Mouse (Mus musculus) 3134 (cell line): ENCODE data around the gene Mcoln1.

Source experiments
- DNase-seq: peaks from one replicate; pipeline ENCODE4 v3.0.0-alpha.2; 2011; ENCODE audit warnings: low spot score; ENCODE audit not compliant: insufficient read length; ENCODE audit errors: extremely low read depth

Mcoln1 gene

GRCm38 (mm10) chr8:3496428-3496748, 3.9 kb upstream of the Mcoln1 start:
- DNase-seq: no peak

- DNase-seq: no peak
Observed at GRCm38 (mm10) chr8:3498583-3498982, 1.7 kb upstream of the Mcoln1 start.

DNA sequence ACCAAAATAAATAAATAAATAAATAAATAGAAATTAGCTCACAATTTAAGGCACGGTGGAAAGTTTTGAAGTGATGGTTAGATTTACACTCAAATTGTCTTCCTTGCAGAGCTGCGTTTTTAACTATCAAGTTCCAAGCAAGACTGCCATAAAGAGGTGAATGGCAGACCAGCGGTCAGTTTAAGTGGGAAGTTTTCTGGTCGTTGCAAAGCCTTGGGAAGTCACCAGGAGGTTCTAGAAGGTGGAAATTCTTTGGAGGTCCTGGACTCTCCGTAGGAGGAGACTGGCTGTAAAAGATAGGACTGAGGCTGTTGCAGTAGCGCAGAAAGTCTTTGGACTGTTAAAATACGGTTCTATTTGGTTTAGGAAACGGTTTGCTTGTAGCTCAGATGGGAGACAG, 506 bp upstream of the Mcoln1 start:
- no peak for DNase-seq

DNA sequence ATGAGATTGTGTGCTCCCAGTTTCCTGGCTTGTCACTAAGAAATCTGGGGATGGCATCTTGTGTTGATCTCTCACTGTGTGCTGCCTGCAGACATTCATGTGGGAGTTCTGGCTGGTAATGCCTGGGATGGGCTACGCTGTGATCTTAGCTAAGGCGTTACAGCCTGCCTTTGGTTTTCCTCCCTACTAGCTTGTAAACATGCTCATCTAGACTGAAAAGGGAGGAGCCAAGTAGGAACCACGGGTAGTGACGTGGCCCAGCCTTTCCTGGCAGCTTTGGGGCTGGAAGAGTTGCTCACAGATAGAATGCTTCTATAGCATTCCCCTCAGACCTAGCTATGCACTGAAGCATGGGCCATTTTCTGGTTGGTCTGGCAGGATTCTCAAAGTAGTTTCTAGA, 2.0 kb downstream of the Mcoln1 start:
- DNase-seq: no peak

DNA sequence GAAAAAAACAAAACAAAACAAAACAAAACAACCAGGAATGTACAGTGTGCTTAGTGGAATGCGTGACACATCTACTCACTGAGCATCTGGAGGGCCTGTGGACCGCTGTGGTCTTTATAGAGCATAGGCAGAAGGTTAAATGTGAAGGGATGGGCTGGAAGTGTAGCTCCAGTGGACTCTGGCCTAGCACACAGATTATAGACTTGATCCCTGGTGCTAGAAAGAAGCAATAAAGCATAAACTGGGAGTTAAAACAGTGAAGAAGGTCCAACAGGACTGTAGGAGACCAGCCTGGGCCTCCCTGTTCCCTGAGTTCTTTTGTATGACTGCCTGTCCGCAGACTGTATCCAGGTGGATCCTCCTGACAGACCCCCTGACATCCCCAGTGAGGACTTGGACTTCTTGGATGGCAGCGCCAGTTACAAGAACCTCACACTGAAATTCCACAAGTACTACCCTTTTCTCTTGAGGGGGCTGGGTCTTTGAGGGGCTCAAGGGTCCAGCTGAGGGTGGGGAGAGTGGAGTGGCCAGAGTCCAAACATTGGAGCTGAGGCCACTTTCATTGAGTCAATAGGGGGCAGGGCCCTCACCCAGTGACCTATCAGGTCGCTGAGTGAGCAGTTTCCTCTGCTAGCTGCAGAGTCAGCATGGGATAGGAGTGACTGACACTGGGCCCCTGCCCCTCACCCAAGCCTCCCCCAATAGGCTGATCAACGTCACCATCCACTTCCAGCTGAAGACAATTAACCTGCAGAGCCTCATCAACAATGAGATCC, 7.9 kb downstream of the Mcoln1 start:
- no peak for DNase-seq

DNA sequence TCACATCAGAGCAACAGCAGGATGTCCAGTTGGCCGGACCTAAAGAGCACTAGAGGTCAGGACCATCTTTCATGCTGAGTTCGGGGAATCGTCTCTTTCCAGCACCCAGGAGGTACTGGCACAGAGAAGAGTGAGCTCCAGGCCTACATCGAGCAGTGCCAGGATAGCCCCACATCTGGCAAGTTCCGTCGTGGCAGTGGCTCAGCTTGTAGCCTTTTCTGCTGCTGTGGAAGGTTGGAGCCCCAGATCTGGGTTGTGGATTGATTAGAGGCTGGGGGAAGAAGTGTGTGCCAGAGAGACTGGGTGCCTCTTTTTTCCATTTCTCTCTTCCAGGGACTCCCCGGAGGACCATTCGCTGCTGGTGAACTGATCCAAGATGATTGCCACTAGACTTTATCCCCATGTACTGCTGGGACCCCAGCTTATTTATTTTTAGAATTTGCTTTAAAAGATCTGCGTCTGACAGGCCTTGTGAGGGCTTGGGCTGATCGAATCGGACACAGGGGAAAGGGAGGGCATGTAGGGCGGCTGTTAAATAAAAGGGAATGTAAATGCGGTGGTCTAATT, 14.5 kb downstream of the Mcoln1 start:
- DNase-seq: no peak

GRCm38 (mm10) chr8:3515260-3515671, 15.0 kb downstream of the Mcoln1 start, which contains the start of gene Pnpla6:
Gene Pnpla6, plus strand, starts transcription at chr8:3515384.
- peak; percentile 83 for DNase-seq

DNA sequence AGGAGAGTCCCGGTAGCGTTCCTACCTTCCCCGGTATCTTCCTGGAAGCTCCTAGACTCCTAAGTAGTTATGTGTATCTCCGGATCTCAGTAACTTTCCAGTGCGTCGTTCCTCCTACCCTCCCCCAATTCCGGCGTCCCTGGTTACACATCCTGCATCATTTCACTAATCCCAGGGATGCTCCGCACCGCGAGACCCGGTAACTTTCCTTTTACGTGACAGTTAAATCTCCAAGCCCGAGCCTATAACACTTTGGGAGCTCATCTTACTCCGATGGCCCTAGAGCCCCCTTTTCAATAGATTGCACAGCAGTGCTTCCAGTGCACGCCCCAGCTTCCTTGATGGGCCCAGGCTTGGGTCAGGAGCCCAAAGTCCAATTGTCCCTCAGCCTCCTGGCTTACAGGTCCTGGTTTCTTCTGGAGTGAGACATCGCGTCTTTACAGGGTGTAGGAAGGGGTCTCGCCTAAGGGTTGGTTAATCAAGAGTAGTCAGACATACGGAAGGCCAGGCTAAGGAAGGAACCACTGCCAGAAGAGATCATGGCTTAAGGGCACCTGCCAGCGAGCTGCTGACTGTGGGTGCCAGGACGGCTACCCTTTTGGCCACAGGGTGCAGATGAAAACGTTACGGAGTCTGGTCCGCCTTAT, 15.6 kb downstream of the Mcoln1 start:
- DNase-seq: peak; percentile 55

DNA sequence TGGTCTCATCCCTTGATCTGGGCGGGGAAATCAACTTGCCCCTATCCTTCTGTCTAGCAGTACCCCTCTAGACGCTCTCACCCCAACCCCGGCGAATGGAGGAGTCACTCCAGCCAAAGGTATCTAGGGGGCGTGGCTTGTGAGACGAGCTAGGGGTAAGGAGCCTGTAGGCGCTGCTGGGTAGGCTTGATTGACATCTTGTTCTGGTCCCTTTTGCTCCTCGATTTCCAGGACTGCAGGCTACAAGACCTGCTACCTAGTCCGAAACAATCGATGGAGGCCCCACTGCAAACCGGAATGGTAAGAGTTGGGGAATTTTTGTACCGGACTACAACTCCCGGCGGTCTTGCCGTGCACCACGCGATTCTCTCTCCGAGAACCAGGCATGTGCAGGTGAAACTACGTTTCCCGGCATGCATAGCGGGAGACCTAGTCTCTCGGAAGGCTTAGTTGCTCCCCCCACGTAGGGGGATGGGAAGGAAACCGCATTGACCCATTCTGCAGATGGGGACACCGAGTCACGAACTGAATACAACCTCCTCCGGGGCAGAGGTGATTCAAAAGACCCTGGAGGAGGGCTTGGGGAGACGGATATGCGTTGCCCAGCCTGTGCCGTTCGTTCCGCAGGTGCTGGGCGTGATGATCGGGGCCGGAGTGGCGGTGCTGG, 16.3 kb downstream of the Mcoln1 start:
- DNase-seq: peak; percentile 74

- no peak for DNase-seq
Observed at GRCm38 (mm10) chr8:3517117-3517495, 16.8 kb downstream of the Mcoln1 start.

DNA sequence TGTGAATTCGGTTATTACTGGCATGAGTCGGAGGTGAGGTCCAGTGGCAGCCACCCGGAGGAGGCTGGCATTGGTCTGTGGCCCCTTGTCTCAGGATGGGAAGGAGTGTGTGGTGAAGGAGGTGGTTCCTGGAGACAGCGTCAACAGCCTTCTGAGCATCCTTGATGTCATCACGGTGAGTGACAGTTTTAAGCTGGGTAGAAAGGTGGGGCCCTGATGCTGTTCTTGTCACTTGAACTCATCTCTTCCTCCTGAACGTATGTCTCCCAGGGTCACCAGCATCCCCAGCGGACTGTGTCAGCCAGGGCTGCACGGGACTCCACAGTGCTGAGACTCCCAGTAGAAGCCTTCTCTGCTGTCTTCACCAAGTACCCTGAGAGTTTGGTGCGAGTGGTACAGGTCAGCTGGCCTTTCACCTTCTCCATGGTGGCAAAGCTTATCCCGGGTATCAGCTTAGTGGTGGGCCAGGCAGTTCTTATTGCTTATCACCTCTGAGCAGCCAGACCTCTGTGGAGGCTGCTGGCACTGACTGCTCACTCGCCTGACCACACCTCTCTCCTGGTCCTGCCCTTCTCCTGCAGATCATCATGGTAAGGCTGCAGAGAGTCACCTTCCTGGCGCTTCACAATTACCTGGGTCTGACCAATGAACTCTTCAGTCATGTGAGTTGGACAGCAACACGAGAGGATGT, 21.9 kb downstream of the Mcoln1 start:
- DNase-seq: no peak

- no peak for DNase-seq
Observed at GRCm38 (mm10) chr8:3530816-3531215, 30.6 kb downstream of the Mcoln1 start.

DNA sequence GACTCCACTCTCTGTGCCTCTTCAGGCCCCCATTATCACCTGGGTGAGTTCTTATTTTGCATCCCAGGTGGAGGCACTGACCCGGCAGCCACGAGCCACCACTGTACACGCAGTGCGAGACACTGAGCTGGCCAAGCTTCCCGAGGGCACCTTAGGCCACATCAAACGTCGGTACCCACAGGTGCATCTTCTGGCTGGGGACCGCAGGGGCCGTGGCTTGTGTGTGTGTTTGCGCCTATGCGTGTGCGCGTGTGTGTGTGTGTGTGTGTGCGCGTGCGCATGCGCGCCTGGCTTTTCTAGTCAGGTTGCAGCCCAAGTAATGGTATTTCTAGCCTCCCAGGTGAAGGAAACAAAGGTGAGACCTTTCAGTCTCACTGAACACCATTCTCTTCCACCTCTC, 31.7 kb downstream of the Mcoln1 start:
- DNase-seq: no peak

- no peak for DNase-seq
Observed at GRCm38 (mm10) chr8:3536053-3536841, 36.0 kb downstream of the Mcoln1 start.

GRCm38 (mm10) chr8:3536940-3537339, 36.7 kb downstream of the Mcoln1 start:
- DNase-seq: no peak

DNA sequence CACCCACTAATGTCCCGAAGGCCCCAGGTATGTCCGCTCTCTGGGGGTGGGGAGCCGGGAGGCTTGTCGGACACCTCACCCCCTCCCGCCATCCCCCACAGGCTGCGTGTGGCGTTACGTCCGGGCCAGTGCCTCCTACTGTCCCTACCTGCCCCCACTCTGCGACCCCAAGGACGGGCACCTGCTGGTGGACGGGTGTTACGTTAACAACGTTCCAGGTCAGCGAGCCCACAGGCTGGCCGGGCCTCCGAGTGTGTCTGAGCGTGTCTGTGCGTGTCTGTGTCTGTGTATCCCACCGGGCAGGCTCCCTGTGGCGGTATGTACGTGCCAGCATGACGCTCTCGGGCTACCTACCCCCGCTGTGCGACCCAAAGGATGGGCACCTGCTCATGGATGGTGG, 37.4 kb downstream of the Mcoln1 start:
- DNase-seq: no peak

DNA sequence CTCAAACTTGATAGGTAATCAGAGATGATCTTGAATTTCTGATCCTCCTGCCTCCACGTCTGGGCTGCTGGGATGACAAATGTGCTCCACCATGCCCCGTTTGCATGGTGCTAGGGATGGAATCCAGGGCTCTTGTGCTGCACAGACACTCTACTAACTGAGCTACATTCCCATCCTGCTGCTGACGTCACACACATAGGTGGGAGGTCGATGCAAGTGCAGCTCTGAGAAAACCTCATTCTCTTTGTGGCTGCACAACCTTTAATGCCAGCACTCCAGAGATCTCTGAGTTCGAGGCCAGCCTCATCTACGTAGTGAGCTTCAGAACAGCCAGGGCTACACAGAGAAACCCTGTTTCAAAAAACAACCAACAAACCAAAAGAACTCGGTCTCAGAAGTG, 38.9 kb downstream of the Mcoln1 start:
- no peak for DNase-seq

GRCm38 (mm10) chr8:3540076-3540475, 39.8 kb downstream of the Mcoln1 start:
- no peak for DNase-seq

DNA sequence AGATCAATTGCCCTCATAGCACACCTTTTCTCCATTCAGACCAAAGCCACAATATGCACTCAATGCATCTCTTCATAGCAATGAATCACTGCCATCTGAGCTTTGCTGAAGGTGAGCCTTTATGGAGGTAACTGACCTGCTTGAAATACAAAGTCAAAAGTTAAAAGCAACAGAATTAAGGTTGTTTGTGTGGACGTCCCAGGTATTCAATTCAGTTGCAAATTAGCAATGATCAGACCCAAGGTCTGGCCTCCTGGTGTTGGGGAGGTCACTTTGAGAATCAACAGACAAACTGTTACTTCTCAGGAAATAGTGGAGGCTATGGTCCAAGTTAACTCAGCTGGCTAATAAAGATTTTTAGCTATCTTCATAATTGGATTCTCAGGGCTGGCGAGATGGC, 46.3 kb downstream of the Mcoln1 start:
- DNase-seq: no peak

DNA sequence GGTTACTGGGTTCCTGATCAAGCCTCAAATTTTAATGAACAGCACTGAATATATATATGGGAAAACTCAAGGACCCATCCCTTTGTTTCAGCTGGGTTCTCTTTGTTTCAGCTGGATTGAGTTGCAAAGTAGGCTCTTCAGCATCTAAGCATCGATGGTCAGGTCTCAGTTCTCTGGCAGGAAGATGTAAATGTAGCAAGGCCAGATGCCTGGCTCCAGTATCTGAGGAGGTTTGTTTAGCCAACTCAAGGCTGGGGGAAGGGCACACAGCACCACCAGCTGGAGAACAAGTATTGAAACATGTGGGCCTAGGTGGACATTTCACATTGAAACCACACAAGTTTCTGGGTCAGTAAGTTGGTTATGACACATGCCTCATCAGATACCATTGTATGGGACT, 52.0 kb downstream of the Mcoln1 start:
- no peak for DNase-seq
